ENCODE assay signal across 8 mouse cellular contexts in genomic region chr14:21076501-21077194, GRCm38 (mm10). TPM values are rescaled to one million over a fixed set of nuclear protein-coding genes. Genes with fewer than 3 reads are reported as not detected.
A peak's percentile ranks its signal among the peaks of the same experiment; 100 is the strongest.
DNase-seq lines count a peak whose midpoint lies in the region; ATAC-seq and TF ChIP-seq lines count a peak whose summit lies in the region.

No protein-coding gene starts in this region.

- WGBS in heart, postnatal 0 days = 21% methylated on average over 7 of the region's 7 CpGs
- WGBS in lung, embryonic 16.5 days = 34% methylated on average over 7 of the region's 7 CpGs

- H3K36me3 ChIP-seq in testis, adult 2 months (ENCODE audit: control insufficient read depth, insufficient read depth, low read length) = no peaks in the 10 kb centered on the region
- H3K36me3 ChIP-seq in heart, postnatal 0 days (replicated peaks; ENCODE audit: control insufficient read depth, insufficient read depth, low read length) = no peaks in the 10 kb centered on the region
- no peaks in the 10 kb centered on the region for H3K36me3 ChIP-seq in lung, embryonic 16.5 days (ENCODE audit: control insufficient read depth, insufficient read depth, low read length)

- no peaks in the 10 kb centered on the region for H3K9me3 ChIP-seq in heart, postnatal 0 days (replicated peaks; ENCODE audit: control insufficient read depth, low read length)
- H3K9me3 ChIP-seq in lung, embryonic 16.5 days (ENCODE audit: control insufficient read depth, low read length) = no peaks in the 10 kb centered on the region

- TF ChIP-seq POLR2A in testis, adult 2 months (IDR thresholded peaks at IDR 0.05; ENCODE audit: control insufficient read depth, low read depth, low read length) = no peak

- peak; percentile 19 for DNase-seq in adrenal gland, postnatal 25 days
- DNase-seq in adrenal gland, adult 18-20 months (ENCODE audit: low spot score in 2 of 2) = no peak
- DNase-seq in testis, postnatal 10 days (ENCODE audit: low spot score) = no peak
- peak; percentile 46 for DNase-seq in heart, postnatal 0 days (ENCODE audit: low spot score)
- no peak for DNase-seq in c-Kit-positive CD71-positive TER-119-positive erythroid progenitor cells, embryonic 14.5 days (ENCODE audit: low spot score)
- no peak for DNase-seq in gastrocnemius, adult 18-20 months (ENCODE audit: low spot score)

- no peaks in the 10 kb centered on the region for H3K27me3 ChIP-seq in testis, adult 2 months (ENCODE audit: control insufficient read depth, insufficient read depth, low read length)
- H3K27me3 ChIP-seq in heart, postnatal 0 days (ENCODE audit: control insufficient read depth, insufficient read depth, low read length) = no peaks in the 10 kb centered on the region
- no peaks in the 10 kb centered on the region for H3K27me3 ChIP-seq in lung, embryonic 16.5 days (ENCODE audit: control insufficient read depth, insufficient read depth, low read depth, low read length)

- peak overlapping the region; percentile 72 for H3K27ac ChIP-seq in testis, adult 2 months (ENCODE audit: control insufficient read depth, insufficient read depth, low read depth, low read length)
- H3K27ac ChIP-seq in heart, postnatal 0 days (ENCODE audit: low read depth) = peak overlapping the region; percentile 90
- H3K27ac ChIP-seq in lung, embryonic 16.5 days (ENCODE audit: low read length) = peak overlapping the region; percentile 71

- peak overlapping the region; percentile 94 for H3K4me3 ChIP-seq in testis, adult 2 months (ENCODE audit: control insufficient read depth, low read depth, low read length)
- H3K4me3 ChIP-seq in heart, postnatal 0 days (ENCODE audit: low read depth, low read length) = peak overlapping the region; percentile 78
- H3K4me3 ChIP-seq in lung, embryonic 16.5 days (ENCODE audit: low read length) = peak overlapping the region; percentile 76

- H3K4me1 ChIP-seq in testis, adult 2 months (ENCODE audit: control insufficient read depth, insufficient read depth, low read length) = peaks cover 10% of the 10 kb centered on the region
- H3K4me1 ChIP-seq in heart, postnatal 0 days (ENCODE audit: control insufficient read depth, insufficient read depth) = peaks cover 25% of the 10 kb centered on the region
- H3K4me1 ChIP-seq in lung, embryonic 16.5 days (replicated peaks; ENCODE audit: control insufficient read depth, insufficient read depth, low read length) = peaks cover 25% of the 10 kb centered on the region

- H3K9ac ChIP-seq in heart, postnatal 0 days (replicated peaks; ENCODE audit: low read depth, low read length) = peak overlapping the region; percentile 77
- H3K9ac ChIP-seq in lung, embryonic 16.5 days (ENCODE audit: low read length) = peak overlapping the region; percentile 74

- H3K4me2 ChIP-seq in heart, postnatal 0 days (ENCODE audit: low read depth, low read length) = peak overlapping the region; percentile 93
- H3K4me2 ChIP-seq in lung, embryonic 16.5 days (ENCODE audit: low read depth, low read length) = peak overlapping the region; percentile 70

- no peak for TF ChIP-seq CTCF in testis, adult 2 months (IDR thresholded peaks at IDR 0.05; ENCODE audit: control insufficient read depth, insufficient read depth, insufficient replicate concordance, low read depth, low read length)
- no peak for TF ChIP-seq CTCF in heart, postnatal 0 days (IDR thresholded peaks at IDR 0.05; ENCODE audit: low read depth)

- ATAC-seq in heart, postnatal 0 days (ENCODE audit: insufficient read depth, low read depth) = peak; percentile 26
- ATAC-seq in lung, embryonic 16.5 days (ENCODE audit: low read depth) = peak; percentile 13; the same call in 1 of the 2 replicates

- no peak for TF ChIP-seq EP300 in heart, postnatal 0 days (IDR thresholded peaks at IDR 0.05; ENCODE audit: low read depth)

RNA-seq across cellular contexts. Expression of gene Adk, which starts 24.3 kb away (rescaled TPM):
- total RNA-seq in adrenal gland, postnatal 25 days (2021) = 108 and 122 TPM in 2 replicates
- 100 to 1,000 TPM; 116 to 142 TPM for total RNA-seq in adrenal gland, adult 18-20 months (2021)
- polyA plus RNA-seq in testis, adult 2 months (2012; rRNA removed) = 22.4 and 23.4 TPM in 2 replicates
- 126 and 133 TPM in 2 replicates for total RNA-seq in heart, postnatal 0 days (2014; rRNA removed; ENCODE audit: low replicate concordance)
- polyA plus RNA-seq in heart, postnatal 0 days (2015; fragmentation: Nextera tagmentation; extraction: Ambion mirVana) = 246 and 255 TPM in 2 replicates
- polyA plus RNA-seq in lung, embryonic 16.5 days (2015; fragmentation: Nextera tagmentation; extraction: Ambion mirVana) = 195 TPM in 2 replicates
- total RNA-seq in gastrocnemius, adult 18-20 months (2021) = 100 to 1,000 TPM; 106 to 111 TPM

RNA-seq across cellular contexts. Expression of gene Ap3m1, which starts 24.3 kb away (rescaled TPM):
- 83.4 and 93.1 TPM in 2 replicates for total RNA-seq in adrenal gland, postnatal 25 days (2021)
- 10 to 100 TPM; 83.5 to 99.8 TPM for total RNA-seq in adrenal gland, adult 18-20 months (2021)
- polyA plus RNA-seq in testis, adult 2 months (2012; rRNA removed) = 25.9 and 31.6 TPM in 2 replicates
- total RNA-seq in heart, postnatal 0 days (2014; rRNA removed; ENCODE audit: low replicate concordance) = 63.7 and 65.4 TPM in 2 replicates
- 43.6 and 44.7 TPM in 2 replicates for polyA plus RNA-seq in heart, postnatal 0 days (2015; fragmentation: Nextera tagmentation; extraction: Ambion mirVana)
- polyA plus RNA-seq in lung, embryonic 16.5 days (2015; fragmentation: Nextera tagmentation; extraction: Ambion mirVana) = 63.9 and 83.5 TPM in 2 replicates
- 10 to 100 TPM; 32.3 to 34.3 TPM for total RNA-seq in gastrocnemius, adult 18-20 months (2021)

Comparison
In these comparisons a context has a peak if more than half of its experiments do, and no peak if none do; other contexts are left out.
1. DNase-seq: peak in adrenal gland, postnatal 25 days (single experiment) and heart, postnatal 0 days (single experiment); none in adrenal gland, adult 18-20 months (0 of 2), testis, postnatal 10 days (single experiment), c-Kit-positive CD71-positive TER-119-positive erythroid progenitor cells, embryonic 14.5 days (single experiment) and gastrocnemius, adult 18-20 months (single experiment).
2. Peak in every context shown above with its lines, with median percentiles within 50 percentile points of each other: H3K27ac ChIP-seq and H3K4me3 ChIP-seq.